Mouse (Mus musculus) Patski (cell line): ENCODE results near the gene Shisa8. TPM values are rescaled to one million over a fixed set of nuclear protein-coding genes. Genes with fewer than 3 reads are reported as not detected.

Experiments used
- ATAC-seq: fragments of 100-300 bp; one replicate; pipeline ENCODE4 v1.8.0; 2021
- CTCF ChIA-PET: fragments of 350-600 bp; sonication (Branson Sonifier 250); formaldehyde crosslinking; loops from one replicate; lab custom pipeline; 2022; ENCODE audit warnings: inconsistent platforms; lab: Charles Lee
- POLR2A ChIA-PET: fragments of 350-600 bp; sonication (Branson Sonifier 250); formaldehyde crosslinking; loops from one replicate; lab custom pipeline; 2022; ENCODE audit warnings: antibody characterized with exemption, inconsistent platforms; lab: Charles Lee
- DNase-seq: peaks from one replicate; pipeline ENCODE4 v3.0.0-alpha.2; 2011; ENCODE audit warnings: low read depth, low spot score
- H3K27me3 ChIP-seq: fragments of 371-371 bp; one replicate; pipeline ENCODE4 v1.5.1; 2021
- CTCF ChIP-seq: fragments of 100-300 bp; IDR thresholded peaks from one replicate; pipeline ENCODE4 v1.5.1; 2021
- in situ Hi-C: fragments of 300-500 bp; cut with MboI; formaldehyde crosslinking; loops from 3 replicates; pipeline ENCODE4 v1.11.1; 2018; ENCODE audit warnings: low pct_unique_long_range_greater_than_20kb, mixed read lengths
- polyA plus RNA-seq: library from polyadenylated mRNA; unstranded; gene quantifications from one replicate; pipeline ENCODE4 v1.2.3, GENCODE M21; 2021

Gene Shisa8
- polyA plus RNA-seq, 1 experiment from 2014 or later, result 0.09 TPM

DNA sequence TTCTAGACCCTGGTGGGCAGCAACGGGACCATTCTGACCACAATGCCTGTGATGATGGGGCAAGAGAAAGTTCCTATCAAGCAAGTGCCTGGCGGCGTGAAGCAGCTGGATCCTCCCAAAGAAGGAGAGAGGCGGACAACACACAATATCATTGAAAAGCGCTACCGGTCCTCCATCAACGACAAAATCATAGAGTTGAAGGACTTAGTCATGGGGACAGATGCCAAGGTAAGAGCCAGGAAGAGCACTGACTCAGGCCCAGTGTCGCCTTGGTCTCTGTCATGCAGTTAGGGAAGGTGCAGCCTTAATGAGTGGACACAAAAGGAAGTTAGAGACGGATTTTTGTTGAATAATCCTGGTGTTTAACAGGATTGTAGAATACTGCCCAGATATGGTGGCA, 37.5 kb downstream of the Shisa8 start:
- ATAC-seq (no peak), DNase-seq (no peak)
- CTCF ChIA-PET, result interaction anchor here (1.2 kb wide), 1 partner anchor 85 kb away, joined by 3 read pairs; no protein-coding TSS in a partner anchor
- H3K27me3 ChIP-seq, result no peaks in the 10 kb centered on the region
- in situ Hi-C loops, result no loop called here
- POLR2A ChIA-PET, result no interaction called here
- TF ChIP-seq CTCF, result no peak

DNA sequence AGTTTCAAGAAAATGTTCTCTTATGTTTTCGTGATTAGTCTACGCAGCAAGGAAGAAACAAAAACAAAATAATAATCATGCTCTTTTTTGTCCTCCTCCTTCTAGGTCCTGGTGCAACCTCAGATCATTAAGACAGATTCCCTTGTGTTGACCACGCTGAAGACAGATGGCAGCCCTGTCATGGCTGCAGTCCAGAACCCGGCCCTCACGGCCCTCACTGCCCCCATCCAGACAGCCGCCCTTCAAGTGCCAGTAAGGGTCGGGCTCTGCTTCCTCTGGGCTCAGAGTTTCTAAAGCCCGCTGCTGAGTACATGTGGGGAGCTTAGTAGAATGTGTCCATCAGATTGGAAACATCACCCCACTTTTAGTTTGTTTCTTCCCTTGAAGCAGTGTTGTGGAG, 40.0 kb downstream of the Shisa8 start:
- in situ Hi-C loops, result no loop called here
- CTCF ChIA-PET, result no interaction called here
- POLR2A ChIA-PET, result no interaction called here
- DNase-seq, result no peak
- no peak for TF ChIP-seq CTCF
- no peaks in the 10 kb centered on the region for H3K27me3 ChIP-seq
- no peak for ATAC-seq

DNA sequence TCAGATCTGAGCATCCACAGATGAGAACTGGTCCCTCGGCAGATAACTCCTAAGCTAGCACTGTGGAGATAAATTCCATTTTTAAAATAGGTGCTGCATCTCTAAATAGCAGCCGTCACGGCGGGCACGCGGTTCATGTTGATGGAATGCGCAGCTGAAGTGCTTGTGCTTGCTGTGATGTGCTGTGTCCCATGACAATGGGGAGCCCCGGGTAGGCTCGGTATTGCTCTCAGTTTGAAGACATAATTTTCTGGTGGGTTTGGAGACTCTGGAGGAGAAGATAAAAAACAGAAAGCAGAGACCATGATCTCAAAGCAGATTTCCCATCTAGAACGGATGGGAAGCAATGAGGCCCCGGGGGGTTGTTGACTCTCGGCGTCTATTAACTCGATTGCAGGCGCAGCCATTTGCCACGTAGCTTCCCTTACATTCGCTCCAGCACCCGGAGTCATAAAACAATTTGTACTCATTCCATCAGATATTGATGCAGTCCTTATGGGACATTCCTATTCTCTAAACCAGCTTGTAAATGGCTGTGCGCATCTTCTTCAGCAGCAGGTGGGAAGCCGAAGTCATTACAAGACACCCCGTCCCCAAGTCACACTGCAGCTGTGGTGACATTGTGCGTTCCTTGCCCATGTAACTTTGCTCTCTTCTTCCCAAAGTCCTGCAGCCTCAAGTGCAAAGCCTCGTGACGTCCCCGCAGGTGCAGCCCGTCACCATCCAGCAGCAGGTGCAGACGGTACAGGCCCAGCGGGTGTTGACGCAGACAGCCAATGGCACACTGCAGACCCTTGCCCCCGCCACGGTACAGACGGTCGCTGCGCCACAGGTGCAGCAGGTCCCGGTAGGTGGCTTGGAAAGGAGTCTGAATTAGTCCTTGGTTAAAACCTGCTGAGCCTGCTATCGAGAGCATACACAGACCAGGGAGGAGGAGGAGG, 41.9 kb downstream of the Shisa8 start:
- POLR2A ChIA-PET, result no interaction called here
- in situ Hi-C loops, result no loop called here
- ATAC-seq, result no peak

DNA sequence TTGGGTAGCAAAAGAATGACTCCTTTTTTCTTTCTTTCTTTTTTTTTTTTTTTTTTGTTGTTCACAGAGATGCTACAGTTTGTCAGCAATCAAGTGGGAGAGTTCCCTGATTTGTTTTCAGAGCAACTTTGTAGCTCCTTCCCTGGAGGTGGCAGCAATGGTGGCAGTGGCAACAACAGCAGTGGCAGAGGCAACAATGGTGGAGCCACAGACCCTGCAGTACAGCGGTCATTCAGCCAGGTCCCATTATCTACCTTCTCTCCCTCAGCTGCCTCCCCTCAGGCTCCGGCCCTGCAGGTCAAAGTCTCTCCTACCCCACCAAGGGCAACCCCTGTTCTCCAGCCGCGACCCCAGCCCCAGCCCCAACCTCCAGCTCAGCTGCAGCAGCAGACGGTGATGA, 42.9 kb downstream of the Shisa8 start:
- CTCF ChIA-PET, result interaction anchor here (0.7 to 1.7 kb wide), 3 partner anchors 13 to 19 kb away, joined by 3 to 5 read pairs (median 4); no protein-coding TSS in a partner anchor
- DNase-seq (no peak), ATAC-seq (no peak)
- POLR2A ChIA-PET, result interaction anchor here (0.8 kb wide), 1 partner anchor 9 kb away, joined by 6 read pairs; no protein-coding TSS in a partner anchor
- in situ Hi-C loops, result no loop called here
- no peak for TF ChIP-seq CTCF
- H3K27me3 ChIP-seq, result no peaks in the 10 kb centered on the region

More for the DNA sequence above, 41.9 kb downstream of the Shisa8 start:
- CTCF ChIA-PET, result interaction anchor here (1.7 kb wide), 1 partner anchor 14 kb away, joined by 4 read pairs; no protein-coding TSS in a partner anchor
- no peaks in the 10 kb centered on the region for H3K27me3 ChIP-seq
- DNase-seq, result no peak
- TF ChIP-seq CTCF, result no peak

DNA sequence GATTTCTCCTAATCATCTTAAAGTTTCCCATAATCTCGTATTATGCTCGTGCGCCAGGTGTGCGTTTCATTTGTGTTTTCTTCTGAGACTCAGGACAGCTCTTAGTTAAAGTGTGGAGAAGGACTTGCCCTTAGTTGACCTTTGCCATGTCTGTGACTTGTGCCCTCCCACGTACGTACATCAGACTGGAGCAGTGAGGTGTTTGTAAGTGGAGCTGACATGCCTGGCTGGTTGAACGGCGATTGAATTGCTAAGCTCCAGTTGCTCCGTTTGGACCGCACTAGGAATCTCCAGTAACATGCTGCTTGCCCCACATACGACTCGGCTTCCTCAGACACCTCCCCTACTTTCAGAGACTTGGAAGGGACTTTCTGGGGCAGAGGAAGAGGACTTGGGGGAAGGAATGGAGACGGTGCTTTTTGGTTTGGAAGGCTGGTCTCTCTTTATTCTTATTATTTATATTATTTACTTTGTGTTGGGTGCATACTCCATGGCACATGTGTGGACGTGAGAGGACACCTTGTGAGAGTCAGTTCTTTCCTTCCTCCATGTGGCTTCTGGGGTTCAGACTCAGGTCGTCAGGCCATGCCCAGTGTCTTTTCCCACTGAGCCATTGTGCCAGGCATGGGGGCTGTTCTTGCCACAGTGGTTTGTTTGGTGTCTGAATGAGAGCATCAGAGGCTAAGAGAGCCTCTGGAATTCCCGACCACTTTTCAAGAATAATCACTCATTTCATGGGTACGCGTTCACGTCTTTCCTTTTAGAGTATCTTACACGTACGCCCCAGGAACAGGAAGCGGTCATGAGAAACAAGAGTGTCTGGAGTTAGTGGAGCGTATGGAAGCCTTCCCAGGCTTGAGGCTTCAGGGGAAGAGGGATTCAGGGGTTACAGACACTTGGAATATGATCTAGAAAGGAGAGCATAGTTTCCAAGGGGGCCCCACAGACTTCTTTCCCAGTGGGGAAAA, 45.1 kb downstream of the Shisa8 start:
- POLR2A ChIA-PET, result no interaction called here
- in situ Hi-C loops, result no loop called here
- CTCF ChIA-PET, result interaction anchor here (1.3 kb wide), 1 partner anchor 15 kb away, joined by 4 read pairs; no protein-coding TSS in a partner anchor
- H3K27me3 ChIP-seq, result no peaks in the 10 kb centered on the region
- no peak for TF ChIP-seq CTCF
- no peak for DNase-seq
- ATAC-seq, result no peak

DNA sequence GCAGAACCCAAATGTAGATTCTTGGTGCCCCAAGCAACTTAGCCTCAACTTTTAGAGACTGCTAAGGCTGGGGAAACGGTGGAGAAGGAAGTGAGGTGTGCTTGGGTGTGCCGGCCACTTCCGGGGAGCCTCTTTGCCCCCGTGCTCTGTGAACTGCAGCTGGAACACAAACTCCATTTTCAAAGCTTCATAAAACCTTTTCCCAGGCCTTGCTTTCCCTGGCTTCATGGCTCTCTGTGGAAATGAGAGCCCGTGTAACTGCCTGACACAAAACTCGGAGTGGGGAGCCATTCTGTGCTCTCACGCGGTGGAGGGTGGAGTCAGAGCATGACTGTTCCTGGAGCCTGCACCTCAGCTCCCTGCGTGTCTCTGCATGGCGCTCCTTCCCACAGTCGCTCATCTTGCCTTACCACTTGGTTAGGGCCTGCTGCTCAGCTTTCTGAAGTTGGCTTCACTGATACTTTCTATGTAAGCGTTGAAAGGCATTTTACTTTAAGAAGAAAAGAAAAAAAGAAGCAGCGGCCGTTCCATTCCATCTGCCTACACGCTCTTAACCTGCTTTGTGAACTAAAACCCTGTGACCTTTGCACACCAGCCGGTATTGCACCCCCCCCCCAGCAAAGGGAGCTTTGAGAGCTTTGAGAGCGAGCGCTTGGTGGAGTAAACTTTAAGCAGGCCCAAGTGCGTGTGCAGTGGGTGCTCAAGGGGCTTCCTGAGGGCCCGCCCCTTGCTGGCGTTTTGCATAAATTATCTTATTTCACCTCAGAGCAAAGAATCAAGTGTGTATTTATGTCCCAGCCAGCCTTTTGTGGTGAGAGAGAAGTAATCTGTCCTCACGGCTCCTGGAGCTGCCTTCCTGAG, 46.1 kb downstream of the Shisa8 start:
- H3K27me3 ChIP-seq, result no peaks in the 10 kb centered on the region
- no peak for TF ChIP-seq CTCF
- in situ Hi-C loops, result no loop called here
- CTCF ChIA-PET, result interaction anchor here (0.9 to 2.5 kb wide), 9 partner anchors 10 to 29 kb away, joined by 3 to 8 read pairs (median 4); no protein-coding TSS in a partner anchor
- ATAC-seq (no peak), DNase-seq (no peak)
- POLR2A ChIA-PET, result interaction anchor here (1.2 kb wide), 1 partner anchor 14 kb away, joined by 4 read pairs; no protein-coding TSS in a partner anchor

DNA sequence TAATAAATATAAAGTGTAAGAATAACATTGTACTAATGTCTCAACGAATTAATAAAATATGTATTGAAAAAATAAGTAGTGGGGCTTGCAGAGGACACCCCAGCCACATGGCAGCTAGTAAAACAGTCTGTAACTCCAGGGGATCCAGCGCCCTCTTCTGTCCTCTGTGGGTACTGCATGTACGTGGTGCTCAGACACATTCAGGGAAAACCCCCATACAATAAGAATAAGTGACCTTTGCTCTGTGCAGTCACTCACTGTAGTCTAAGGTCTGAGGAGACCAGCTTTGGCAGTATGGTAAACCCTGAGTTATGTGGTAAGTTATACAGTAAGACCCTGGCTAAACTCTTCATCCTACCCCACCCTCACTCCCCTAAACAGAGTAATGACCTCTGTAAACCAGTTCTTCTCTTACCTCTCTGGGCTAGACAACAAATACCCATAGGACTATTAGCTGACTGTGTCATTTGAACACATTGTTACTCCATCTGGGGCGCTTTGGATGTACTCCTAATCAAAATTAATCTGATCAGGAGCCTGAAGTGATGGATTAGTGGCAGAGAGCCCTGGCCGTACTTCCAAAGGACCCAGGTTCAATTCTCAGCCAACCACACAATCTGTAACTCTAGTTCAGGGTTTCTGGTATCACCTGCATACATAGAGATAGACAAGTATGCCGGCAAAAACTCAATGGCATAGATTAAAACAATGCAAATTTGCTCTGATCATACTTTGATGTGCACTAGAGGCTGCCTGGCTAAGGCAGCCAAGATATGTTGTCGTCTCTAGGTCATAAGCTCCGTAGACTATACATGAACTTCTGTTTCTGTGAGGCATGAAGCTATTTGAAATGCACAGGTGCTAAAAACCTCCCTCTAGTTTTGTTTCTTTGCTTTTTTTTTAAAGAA, 47.0 kb downstream of the Shisa8 start:
- H3K27me3 ChIP-seq, result no peaks in the 10 kb centered on the region
- DNase-seq (no peak), ATAC-seq (no peak)
- CTCF ChIA-PET, result interaction anchor here (0.8 to 2.5 kb wide), 17 partner anchors 9 to 148 kb away, joined by 3 to 8 read pairs (median 4); partner anchors contain the start of genes Cenpm and Srebf2
- peak; percentile 91 for TF ChIP-seq CTCF
- in situ Hi-C loops, result no loop called here
- POLR2A ChIA-PET, result interaction anchor here (0.6 to 1.2 kb wide), 2 partner anchors 15 to 16 kb away, joined by 4 to 9 read pairs; no protein-coding TSS in a partner anchor

DNA sequence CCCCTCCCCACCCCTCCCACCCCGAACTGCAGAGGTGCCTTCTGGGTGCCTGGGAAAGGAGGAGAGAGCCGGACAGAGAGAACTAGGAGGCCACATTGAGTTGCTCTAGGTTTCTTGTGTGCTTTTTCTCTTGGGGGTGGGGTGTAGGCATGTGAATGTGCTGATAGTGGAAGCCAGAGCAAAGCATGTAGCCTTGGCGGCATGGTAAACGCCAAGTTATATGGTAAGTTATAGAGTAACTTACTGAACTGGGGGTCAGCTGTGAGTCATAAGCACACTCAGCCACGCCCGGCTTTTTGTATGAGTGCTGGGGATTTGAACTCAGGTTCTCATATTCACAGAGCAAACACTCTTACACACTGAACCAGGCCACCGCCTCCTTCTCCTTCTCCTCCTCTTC, 48.1 kb downstream of the Shisa8 start:
- DNase-seq (no peak), ATAC-seq (no peak)
- no peak for TF ChIP-seq CTCF
- POLR2A ChIA-PET, result no interaction called here
- CTCF ChIA-PET, result interaction anchor here (0.8 to 2.5 kb wide), 11 partner anchors 12 to 147 kb away, joined by 3 to 8 read pairs (median 3); partner anchors contain the start of gene Cenpm
- in situ Hi-C loops, result no loop called here
- no peaks in the 10 kb centered on the region for H3K27me3 ChIP-seq
